In genomic region chr3:3001639-3002038, GRCm38 (mm10) we compare ENCODE assay signal across 11 mouse cellular contexts.
DNase-seq lines count a peak whose midpoint lies in the region; ATAC-seq lines count a peak whose summit lies in the region.
"Had no signal": no experiment of that assay in that cellular context is flagged by ENCODE, and none has a peak within 500 bp of the region (broad histone marks: within the 10 kb centered on the region; RNA-seq: fewer than 3 reads in every experiment).

No protein-coding gene starts in this region.

- H3K4me3 ChIP-seq in heart, embryonic 14.5 days (ENCODE audit: control insufficient read depth in 1 of 2, insufficient read depth in 1 of 2, low read depth in 1 of 2, low read length in 2 of 2), result no peak overlapping the region
- H3K4me3 ChIP-seq: liver, embryonic 15.5 days had no signal

- no peak for DNase-seq in heart, adult 8-10 months (ENCODE audit: low spot score)
- no peak for DNase-seq in ovary, postnatal 36 days (ENCODE audit: low spot score)
- DNase-seq in ovary, adult 18-20 months (ENCODE audit: low spot score), result no peak
- no peak for DNase-seq in kidney, postnatal 14 days
- DNase-seq: cerebellum, adult 9-10 months; kidney, postnatal 4 days had no signal

- no peak overlapping the region for H3K9ac ChIP-seq in heart, embryonic 14.5 days (ENCODE audit: low read length)
- H3K9ac ChIP-seq: liver, embryonic 15.5 days had no signal

- peak; percentile 65 for ATAC-seq in heart, embryonic 14.5 days (ENCODE audit: insufficient number of reproducible peaks, insufficient read depth, low FRiP score, low read depth)
- 0 out of 2 replicates have a peak, but pooled peaks have one; percentile 26 for ATAC-seq in common myeloid progenitor, adult 5-6 weeks (replicated peaks; ENCODE audit: low read depth, poor library complexity, severe bottlenecking)
- ATAC-seq in hematopoietic stem cell, adult 5-6 weeks (replicated peaks in 1 of 2; ENCODE audit: insufficient read depth in 1 of 2, low FRiP score in 2 of 2, low TSS enrichment in 1 of 2, low read depth in 1 of 2, poor library complexity in 2 of 2, severe bottlenecking in 2 of 2), result peak; percentile 37 to 57; a peak in 3 of 4 replicates
- peak; percentile 62 for ATAC-seq in megakaryocyte progenitor cell, adult 5-6 weeks (replicated peaks; ENCODE audit: poor library complexity)

- peaks cover 53% of the 10 kb centered on the region for H3K9me3 ChIP-seq in heart, embryonic 14.5 days (ENCODE audit: control insufficient read depth, low read length)

- H3K27ac ChIP-seq in heart, embryonic 14.5 days (replicated peaks in 1 of 2; ENCODE audit: control insufficient read depth in 1 of 2, insufficient read depth in 1 of 2, low read depth in 2 of 2, low read length in 2 of 2), result no peak overlapping the region
- H3K27ac ChIP-seq: liver, embryonic 15.5 days had no signal

- no peaks in the 10 kb centered on the region for H3K4me1 ChIP-seq in heart, embryonic 14.5 days (ENCODE audit: control insufficient read depth in 2 of 2, insufficient read depth in 2 of 2, low read length in 2 of 2)
- H3K4me1 ChIP-seq: liver, embryonic 15.5 days had no signal

- H3K36me3 ChIP-seq in heart, embryonic 14.5 days (ENCODE audit: control insufficient read depth, insufficient read depth, low read length), result no peaks in the 10 kb centered on the region
- H3K36me3 ChIP-seq: liver, embryonic 15.5 days had no signal

- no peaks in the 10 kb centered on the region for H3K27me3 ChIP-seq in heart, embryonic 14.5 days (ENCODE audit: control insufficient read depth, insufficient read depth, low read length)
- H3K27me3 ChIP-seq: liver, embryonic 15.5 days had no signal

- no peak overlapping the region for H3K4me2 ChIP-seq in heart, embryonic 14.5 days (ENCODE audit: low read length)
- H3K4me2 ChIP-seq: liver, embryonic 15.5 days had no signal
